Mouse (Mus musculus): Measurements from ENCODE around the gene Colca2.

- TF ChIP-seq CTCF (IDR thresholded peaks at IDR 0.05; ENCODE audit: low read depth) (no peak), EP300 (optimal IDR thresholded peaks at IDR 0.05) (no peak)
Observed at GRCm38 (mm10) chr9:51317322-51317721, 39.0 kb upstream of the Colca2 start.
